Mouse (Mus musculus): ENCODE results near the gene Fam168a. TPM values are rescaled to one million over a fixed set of nuclear protein-coding genes. Genes with fewer than 3 reads are reported as not detected.

The Fam168a gene
- polyA plus RNA-seq, 1 experiment from 2014 or later: 35.4 TPM

DNA sequence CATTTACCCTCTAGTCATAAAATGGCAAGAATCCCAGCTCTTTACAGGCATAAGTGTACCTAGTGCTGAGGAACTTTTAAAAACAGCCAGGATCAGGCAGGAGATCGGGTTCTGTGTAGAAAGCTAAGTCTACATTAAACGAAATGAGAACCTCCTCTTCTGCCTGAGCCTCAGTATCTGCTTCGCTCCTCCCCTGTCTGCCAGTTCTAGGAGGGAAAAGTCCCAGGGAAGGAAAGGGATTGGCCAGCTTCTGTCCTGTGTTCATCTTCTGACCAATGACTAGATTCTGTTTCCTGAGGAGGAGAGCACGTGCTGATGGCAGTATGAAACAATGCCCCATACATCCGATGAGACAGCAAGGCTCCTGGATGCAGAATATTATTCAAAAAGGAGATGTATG, 25.3 kb upstream of the Fam168a start:
- 52% methylated on average over 5 of the region's 5 CpGs for WGBS
- no peaks in the 10 kb centered on the region for H3K27me3 ChIP-seq (ENCODE audit: insufficient read depth, poor library complexity, severe bottlenecking)
- H3K9me3 ChIP-seq: no peaks in the 10 kb centered on the region
- DNase-seq (ENCODE audit: low spot score): no peak
- no peaks in the 10 kb centered on the region for H3K36me3 ChIP-seq
- no peak overlapping the region for H3K4me3 ChIP-seq
- H3K27ac ChIP-seq: no peak overlapping the region
- H3K4me1 ChIP-seq: 0 out of 2 replicates have a peak, but pooled peaks cover 3% of the 10 kb centered on the region

DNA sequence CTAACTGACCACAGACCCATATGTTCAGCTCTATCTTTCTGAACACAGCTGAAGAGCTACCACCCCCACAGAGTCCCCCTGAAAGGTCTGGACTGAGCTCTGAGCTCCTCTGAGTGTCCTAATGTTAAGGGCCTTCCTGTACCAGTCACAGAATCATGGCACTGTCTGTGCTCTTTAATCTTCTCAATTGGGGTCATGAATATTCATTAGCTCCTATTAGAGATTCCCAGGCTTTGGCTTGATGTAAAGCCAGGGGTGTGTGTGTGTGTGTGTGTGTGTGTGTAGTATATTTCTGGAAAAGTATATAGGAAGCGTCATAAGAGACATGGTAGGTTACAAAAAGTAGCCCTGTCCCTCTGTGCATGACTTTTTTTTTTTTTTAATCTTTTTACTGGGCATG, 23.2 kb upstream of the Fam168a start:
- DNase-seq (ENCODE audit: low spot score): no peak
- H3K27ac ChIP-seq: no peak overlapping the region
- no peak overlapping the region for H3K4me3 ChIP-seq
- H3K4me1 ChIP-seq: 0 out of 2 replicates have a peak, but pooled peaks cover 3% of the 10 kb centered on the region
- no peaks in the 10 kb centered on the region for H3K36me3 ChIP-seq
- WGBS: 87% methylated on average over 1 of the region's 1 CpGs
- no peaks in the 10 kb centered on the region for H3K9me3 ChIP-seq
- H3K27me3 ChIP-seq (ENCODE audit: insufficient read depth, poor library complexity, severe bottlenecking): no peaks in the 10 kb centered on the region

DNA sequence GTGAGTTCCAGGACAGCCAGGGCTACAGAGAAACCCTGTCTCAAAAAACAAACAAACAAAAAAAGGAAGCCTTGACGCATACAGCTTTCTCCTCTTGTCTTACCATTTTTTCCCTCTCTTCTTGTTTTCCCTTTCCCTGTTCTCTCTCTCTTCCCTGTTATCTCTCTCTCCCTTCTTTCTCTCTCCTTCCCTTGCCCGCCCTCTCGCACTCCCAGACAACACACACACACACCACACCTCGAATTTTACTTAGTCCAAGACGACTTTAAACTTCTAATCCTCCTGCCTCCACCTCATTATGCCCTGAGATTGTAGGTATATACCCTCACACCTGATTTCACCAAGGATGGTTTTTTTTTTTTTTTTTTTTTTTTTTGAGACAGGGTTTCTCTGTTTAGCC, 22.4 kb upstream of the Fam168a start:
- H3K4me3 ChIP-seq: no peak overlapping the region
- H3K9me3 ChIP-seq: no peaks in the 10 kb centered on the region
- DNase-seq (ENCODE audit: low spot score): no peak
- 62% methylated on average over 5 of the region's 5 CpGs for WGBS
- no peaks in the 10 kb centered on the region for H3K27me3 ChIP-seq (ENCODE audit: insufficient read depth, poor library complexity, severe bottlenecking)
- H3K36me3 ChIP-seq: no peaks in the 10 kb centered on the region
- H3K27ac ChIP-seq: no peak overlapping the region
- 0 out of 2 replicates have a peak, but pooled peaks cover 3% of the 10 kb centered on the region for H3K4me1 ChIP-seq

DNA sequence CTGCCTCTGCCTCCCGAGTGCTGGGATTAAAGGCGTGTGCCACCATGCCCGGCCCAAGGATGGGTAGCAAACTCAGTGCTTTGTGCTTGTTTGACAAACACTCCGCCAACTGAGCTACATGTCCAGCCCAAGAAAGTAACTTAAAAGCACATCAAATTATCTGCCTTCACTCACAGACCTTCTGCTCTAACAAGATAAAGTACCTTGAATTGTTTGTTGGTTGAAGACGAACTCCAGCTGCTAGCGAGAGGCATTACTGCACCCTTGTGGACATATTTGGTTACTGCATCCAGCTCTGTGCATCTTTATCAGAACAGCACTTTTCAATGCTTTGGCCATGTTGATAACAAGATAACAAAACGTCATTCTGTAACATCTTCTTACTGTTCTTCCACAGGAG, 21.9 kb upstream of the Fam168a start:
- no peak overlapping the region for H3K4me3 ChIP-seq
- WGBS: 46% methylated on average over 7 of the region's 7 CpGs
- no peak overlapping the region for H3K27ac ChIP-seq

DNA sequence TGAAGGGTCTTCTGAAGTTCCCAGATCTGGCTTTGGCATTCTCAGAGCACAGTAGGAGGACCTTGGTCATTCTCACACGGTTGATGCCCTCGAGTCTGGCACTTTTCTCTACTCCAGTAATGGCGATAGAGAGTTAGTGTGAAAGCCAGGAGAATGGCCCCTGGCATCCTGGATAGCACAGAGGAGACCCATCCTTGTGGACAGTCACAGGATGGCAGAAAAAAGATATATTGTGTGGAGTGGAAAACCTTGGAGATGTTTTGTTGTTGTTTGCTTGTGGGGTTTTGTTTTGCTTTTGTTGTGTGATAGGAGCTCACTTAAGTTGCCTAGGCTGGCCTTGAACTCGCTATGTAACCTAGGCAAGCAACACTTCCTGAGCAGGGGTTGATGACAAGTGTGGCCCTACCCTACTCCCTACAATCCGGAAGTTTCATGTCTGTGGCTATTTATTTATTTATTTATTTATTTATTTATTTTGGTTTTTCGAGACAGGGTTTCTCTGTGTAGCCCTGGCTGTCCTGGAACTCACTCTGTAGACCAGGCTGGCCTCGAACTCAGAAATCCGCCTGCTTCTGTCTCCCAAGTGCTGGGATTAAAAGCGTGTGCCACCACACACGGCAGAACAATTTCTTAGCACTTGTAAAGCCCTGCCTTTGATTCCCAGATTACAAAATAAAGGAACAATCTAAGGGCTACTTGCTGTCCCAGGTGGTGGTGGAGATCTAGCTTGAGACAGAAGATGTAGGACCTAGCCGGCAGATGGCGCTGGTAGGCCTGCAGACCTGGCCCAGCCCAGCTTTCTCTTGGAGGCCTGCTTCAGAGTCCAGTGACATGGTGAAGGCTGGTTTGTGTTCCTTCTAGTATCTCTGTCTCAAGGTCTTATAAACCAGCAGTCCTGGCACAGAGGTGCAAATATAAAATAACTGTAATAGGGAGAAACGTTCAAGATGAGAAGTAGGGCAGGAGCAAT, 21.1 kb upstream of the Fam168a start:
- WGBS: 39% methylated on average over 13 of the region's 13 CpGs
- Histone ChIP-seq H3K36me3 (no peaks in the 10 kb centered on the region), H3K4me1 (no peaks in the 10 kb centered on the region), H3K9me3 (no peaks in the 10 kb centered on the region), H3K27me3 (ENCODE audit: insufficient read depth, poor library complexity, severe bottlenecking) (no peaks in the 10 kb centered on the region), H3K4me3 (no peak overlapping the region), H3K27ac (no peak overlapping the region)
- DNase-seq (ENCODE audit: low spot score): peak; percentile 89

More for the DNA sequence above, 21.9 kb upstream of the Fam168a start:
- peak; percentile 83 for DNase-seq (ENCODE audit: low spot score)
- Histone ChIP-seq H3K9me3 (no peaks in the 10 kb centered on the region), H3K27me3 (ENCODE audit: insufficient read depth, poor library complexity, severe bottlenecking) (no peaks in the 10 kb centered on the region), H3K4me1 (no peaks in the 10 kb centered on the region), H3K36me3 (no peaks in the 10 kb centered on the region)

DNA sequence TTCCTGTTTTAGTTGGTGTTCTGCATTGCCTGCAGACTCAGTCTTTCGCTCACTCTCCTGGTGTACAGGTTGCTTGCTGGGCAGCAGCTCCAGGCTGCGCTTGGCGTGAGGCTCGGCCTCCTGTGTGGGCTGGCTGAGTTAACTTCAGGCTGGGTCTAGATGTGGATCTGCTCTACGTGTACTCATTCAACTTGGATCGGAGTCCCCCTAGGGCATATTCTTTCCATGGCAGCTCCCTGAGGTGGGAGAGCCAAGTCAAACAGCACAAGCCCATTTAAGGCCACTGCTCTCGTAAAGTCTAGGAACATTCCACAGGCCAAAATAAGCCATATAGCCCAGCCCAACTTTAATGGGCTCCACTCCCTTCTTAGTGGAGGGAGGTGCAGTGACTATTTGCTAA, 18.0 kb upstream of the Fam168a start:
- Histone ChIP-seq H3K4me3 (no peak overlapping the region), H3K36me3 (no peaks in the 10 kb centered on the region), H3K27ac (no peak overlapping the region), H3K9me3 (no peaks in the 10 kb centered on the region), H3K4me1 (no peaks in the 10 kb centered on the region), H3K27me3 (ENCODE audit: insufficient read depth, poor library complexity, severe bottlenecking) (no peaks in the 10 kb centered on the region)
- WGBS: 84% methylated on average over 7 of the region's 7 CpGs
- DNase-seq (ENCODE audit: low spot score): no peak

DNA sequence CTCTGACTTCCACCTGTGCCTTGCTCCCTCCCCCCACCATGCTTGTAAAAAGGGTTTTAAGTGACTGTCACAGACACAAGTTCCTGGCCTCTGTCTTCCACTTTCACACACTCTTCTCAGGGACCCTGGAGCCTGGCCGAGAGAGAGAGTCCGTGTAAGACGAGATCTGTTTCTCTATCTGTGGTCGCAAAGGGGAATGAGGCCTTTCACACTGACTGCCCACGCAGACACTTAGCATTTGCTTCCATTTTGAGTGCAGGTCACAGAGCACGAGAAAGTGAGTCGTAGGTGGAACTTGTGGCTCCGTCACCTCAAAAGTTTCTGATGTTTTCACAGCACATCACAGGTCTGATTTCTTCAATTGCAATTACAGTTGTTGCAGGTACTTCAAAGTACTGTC, 13.2 kb upstream of the Fam168a start:
- H3K4me1 ChIP-seq: no peaks in the 10 kb centered on the region
- no peak overlapping the region for H3K4me3 ChIP-seq
- no peaks in the 10 kb centered on the region for H3K36me3 ChIP-seq
- no peaks in the 10 kb centered on the region for H3K27me3 ChIP-seq (ENCODE audit: insufficient read depth, poor library complexity, severe bottlenecking)
- H3K9me3 ChIP-seq: no peaks in the 10 kb centered on the region
- no peak overlapping the region for H3K27ac ChIP-seq
- DNase-seq (ENCODE audit: low spot score): no peak
- 62% methylated on average over 8 of the region's 8 CpGs for WGBS

DNA sequence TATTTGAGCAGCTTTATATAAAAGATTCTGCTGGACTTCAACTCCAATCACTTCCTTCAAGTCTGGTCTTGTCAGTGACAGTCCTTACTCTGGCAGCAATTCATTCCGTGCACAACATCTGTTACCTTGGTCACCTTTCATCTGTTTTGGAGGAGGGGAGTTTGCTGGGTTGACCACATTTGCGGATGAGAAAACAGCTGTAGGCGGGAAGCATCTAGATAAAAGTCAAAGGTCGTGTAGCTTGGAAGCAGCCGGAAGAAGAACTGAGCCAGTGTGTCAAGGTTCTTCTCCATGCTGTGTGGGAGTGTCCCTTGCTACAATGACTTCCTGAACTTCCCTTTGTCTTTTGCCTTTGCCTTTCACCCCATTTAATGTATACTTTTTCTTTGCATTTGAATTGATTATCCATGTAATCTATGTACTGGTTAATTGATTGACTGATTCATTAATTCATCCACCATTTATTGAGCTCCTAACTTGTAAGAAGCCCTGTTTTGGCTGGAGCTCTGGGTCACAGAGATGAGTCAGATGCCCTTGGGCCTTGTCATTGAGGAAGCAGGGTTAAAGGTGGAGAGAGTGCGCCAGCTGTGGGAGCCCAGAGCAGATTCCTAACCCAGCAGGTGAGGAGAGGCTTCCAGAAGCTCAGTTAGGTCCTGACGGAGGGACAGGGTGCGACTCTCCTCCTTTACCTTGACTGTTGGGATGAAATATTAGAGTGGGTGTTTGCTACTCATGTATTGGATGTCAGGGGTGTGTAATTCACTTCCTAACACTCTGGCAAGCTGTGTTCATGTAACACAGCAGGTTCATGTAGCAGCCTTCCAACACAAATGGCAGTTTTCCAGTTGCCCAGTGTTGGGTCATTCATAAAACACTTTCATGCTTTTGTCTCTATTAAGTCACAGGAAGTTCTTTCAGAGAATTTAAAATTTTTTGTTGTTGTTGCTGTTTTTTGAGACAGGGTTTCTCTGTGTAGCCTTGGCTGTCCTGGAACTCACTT, 6.4 kb upstream of the Fam168a start:
- Histone ChIP-seq H3K4me1 (no peaks in the 10 kb centered on the region), H3K27ac (no peak overlapping the region), H3K4me3 (no peak overlapping the region), H3K36me3 (no peaks in the 10 kb centered on the region), H3K9me3 (no peaks in the 10 kb centered on the region), H3K27me3 (ENCODE audit: insufficient read depth, poor library complexity, severe bottlenecking) (no peaks in the 10 kb centered on the region)
- no peak for DNase-seq (ENCODE audit: low spot score)
- WGBS: 63% methylated on average over 8 of the region's 8 CpGs

DNA sequence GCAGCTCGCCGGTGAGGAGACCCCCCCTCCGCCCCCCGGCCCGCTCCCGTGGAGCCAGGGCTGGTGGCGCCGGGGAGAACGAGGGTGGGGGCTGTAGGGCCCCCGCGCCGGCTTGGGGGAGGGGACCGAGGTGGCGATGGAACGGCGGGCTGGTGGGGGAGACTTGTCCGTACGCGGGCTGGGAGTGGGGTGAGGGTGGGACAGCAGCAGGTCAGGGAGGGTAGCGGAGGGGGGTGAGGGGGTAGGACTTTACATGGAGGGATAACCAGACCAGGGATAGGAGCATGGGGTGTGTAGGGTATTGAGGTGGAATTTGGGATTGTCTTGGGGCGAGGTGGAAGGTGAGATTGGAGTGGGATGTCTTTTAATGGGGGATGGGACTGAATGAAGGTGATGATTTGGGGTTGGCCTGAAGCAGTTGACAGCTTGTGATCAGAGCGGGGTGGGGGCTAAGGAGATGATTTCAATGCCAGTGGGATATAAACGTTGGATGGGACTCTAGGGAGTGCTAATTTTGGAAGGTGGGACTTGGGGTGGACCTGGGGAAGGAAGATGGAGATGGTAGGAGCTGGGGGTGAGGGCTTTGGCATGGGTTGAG, 547 bp downstream of the Fam168a start:
- peak overlapping the region; percentile 98 for H3K27ac ChIP-seq
- H3K4me3 ChIP-seq: peak overlapping the region; percentile 95
- H3K27me3 ChIP-seq (ENCODE audit: insufficient read depth, poor library complexity, severe bottlenecking): no peaks in the 10 kb centered on the region
- no peaks in the 10 kb centered on the region for H3K9me3 ChIP-seq
- DNase-seq (ENCODE audit: low spot score): no peak
- no peaks in the 10 kb centered on the region for H3K36me3 ChIP-seq
- under 1% methylated on average over 23 of the region's 23 CpGs for WGBS
- peaks cover 14% of the 10 kb centered on the region for H3K4me1 ChIP-seq

DNA sequence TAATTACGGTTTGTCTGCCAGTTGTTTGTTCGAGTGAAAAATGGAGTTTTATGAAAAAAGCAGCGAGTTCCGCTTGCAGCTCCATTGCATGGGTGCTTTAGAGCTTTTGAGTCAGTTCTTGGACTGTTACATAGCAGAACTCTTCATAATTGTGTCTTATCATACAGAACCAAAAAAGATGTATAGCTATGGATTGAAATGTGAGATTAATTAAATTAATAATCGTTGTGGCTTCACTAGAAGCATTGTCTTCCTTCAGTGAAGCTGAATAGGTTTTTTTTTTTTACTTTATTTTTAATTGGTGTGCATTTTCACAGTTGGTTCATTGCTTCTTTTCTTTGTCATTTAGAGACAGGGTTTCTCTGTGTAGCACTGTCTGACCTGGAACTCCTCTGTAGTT, 12.3 kb downstream of the Fam168a start:
- H3K27me3 ChIP-seq (ENCODE audit: insufficient read depth, poor library complexity, severe bottlenecking): no peaks in the 10 kb centered on the region
- peaks cover 23% of the 10 kb centered on the region for H3K4me1 ChIP-seq
- DNase-seq (ENCODE audit: low spot score): no peak
- no peaks in the 10 kb centered on the region for H3K9me3 ChIP-seq
- no peak overlapping the region for H3K4me3 ChIP-seq
- WGBS: 92% methylated on average over 5 of the region's 5 CpGs
- no peak overlapping the region for H3K27ac ChIP-seq
- no peaks in the 10 kb centered on the region for H3K36me3 ChIP-seq

DNA sequence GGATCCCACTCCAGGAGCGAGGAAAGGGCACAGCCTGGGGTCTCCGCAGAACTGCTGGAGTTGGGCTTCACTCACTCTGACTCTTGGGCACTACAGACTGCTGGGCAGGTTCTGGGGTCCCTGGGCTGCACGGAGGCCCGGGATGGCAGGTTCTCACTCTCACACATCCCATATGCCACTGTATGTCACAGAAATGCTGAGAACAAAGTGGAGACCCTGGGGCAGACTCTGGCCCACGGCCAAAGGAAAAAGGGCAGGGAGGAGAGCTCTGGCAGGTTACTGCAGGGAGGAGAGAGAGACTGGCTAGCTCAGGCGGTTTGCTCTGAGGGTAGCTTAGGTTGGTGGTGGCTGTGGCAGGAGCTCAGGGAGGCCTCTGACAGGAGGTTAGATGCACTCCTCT, 15.8 kb downstream of the Fam168a start:
- no peaks in the 10 kb centered on the region for H3K36me3 ChIP-seq
- no peaks in the 10 kb centered on the region for H3K9me3 ChIP-seq
- peaks cover 23% of the 10 kb centered on the region for H3K4me1 ChIP-seq
- no peaks in the 10 kb centered on the region for H3K27me3 ChIP-seq (ENCODE audit: insufficient read depth, poor library complexity, severe bottlenecking)
- DNase-seq (ENCODE audit: low spot score): no peak
- H3K27ac ChIP-seq: peak overlapping the region; percentile 57; the same call in 1 of the 2 replicates
- no peak overlapping the region for H3K4me3 ChIP-seq
- WGBS: 77% methylated on average over 6 of the region's 6 CpGs

DNA sequence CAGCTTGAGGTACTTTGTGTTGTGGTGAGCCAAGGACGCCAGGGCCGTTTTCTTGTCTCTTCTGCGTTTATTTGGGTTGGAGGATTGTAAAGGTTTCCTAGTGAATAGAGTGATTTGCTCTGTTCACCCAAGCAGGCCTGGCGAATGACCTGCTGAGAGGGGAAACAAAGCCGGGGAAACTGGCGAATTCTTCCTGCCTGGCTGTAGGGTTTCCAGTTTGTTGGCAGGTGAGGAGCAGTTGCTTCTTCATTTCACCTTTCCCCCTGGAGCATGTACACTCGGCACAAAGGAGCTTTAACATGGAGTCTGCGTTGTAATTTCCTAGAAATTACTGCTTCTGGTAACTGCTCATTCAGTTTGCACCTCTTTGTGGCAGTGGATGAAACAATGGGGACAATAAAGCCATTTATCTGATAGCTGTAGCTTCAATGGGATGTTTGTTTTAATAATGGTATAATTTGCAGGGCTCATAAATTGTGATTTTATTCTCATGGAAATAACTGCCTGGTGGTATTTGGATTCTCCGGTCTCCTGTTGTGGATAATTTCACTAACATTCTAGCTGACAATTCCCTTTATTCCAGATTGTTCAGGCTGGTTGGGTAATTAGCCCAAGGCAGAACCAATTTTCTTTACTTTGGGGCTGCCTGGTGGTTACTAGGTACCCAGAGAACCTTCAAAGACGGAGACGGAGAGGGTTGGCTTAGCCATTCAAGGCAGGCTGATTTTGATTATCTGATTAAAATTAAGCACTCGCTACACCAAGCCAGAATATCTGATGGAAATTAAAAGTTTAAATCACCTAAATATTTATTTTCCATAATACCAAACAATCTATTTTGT, 17.2 kb downstream of the Fam168a start:
- no peaks in the 10 kb centered on the region for H3K9me3 ChIP-seq
- no peak for DNase-seq (ENCODE audit: low spot score)
- H3K4me3 ChIP-seq: no peak overlapping the region
- no peaks in the 10 kb centered on the region for H3K27me3 ChIP-seq (ENCODE audit: insufficient read depth, poor library complexity, severe bottlenecking)
- H3K27ac ChIP-seq: no peak overlapping the region
- H3K4me1 ChIP-seq: peaks cover 20% of the 10 kb centered on the region
- no peaks in the 10 kb centered on the region for H3K36me3 ChIP-seq
- WGBS: 62% methylated on average over 12 of the region's 12 CpGs

Measured in heart, embryonic 10.5 days (tissue).